Mouse (Mus musculus) megakaryocyte, embryonic 14.5 days (primary cell): ENCODE results near the gene Ifnz.
"Not testable (repeated sequence)": the region's sequence is repeated elsewhere in the genome, so short reads cannot be mapped to it uniquely, and the experiment has no call there.

Source experiments
- FLI1 ChIP-seq: IDR thresholded peaks from 2 replicates; pipeline ENCODE4 v1.6.1; 2012; ENCODE audit warnings: low read length, inconsistent platforms, mixed read lengths
- GATA1 ChIP-seq: IDR thresholded peaks from 3 replicates; pipeline ENCODE4 v1.6.1; 2012; ENCODE audit warnings: mixed read lengths, low read length, inconsistent platforms, borderline replicate concordance

DNA sequence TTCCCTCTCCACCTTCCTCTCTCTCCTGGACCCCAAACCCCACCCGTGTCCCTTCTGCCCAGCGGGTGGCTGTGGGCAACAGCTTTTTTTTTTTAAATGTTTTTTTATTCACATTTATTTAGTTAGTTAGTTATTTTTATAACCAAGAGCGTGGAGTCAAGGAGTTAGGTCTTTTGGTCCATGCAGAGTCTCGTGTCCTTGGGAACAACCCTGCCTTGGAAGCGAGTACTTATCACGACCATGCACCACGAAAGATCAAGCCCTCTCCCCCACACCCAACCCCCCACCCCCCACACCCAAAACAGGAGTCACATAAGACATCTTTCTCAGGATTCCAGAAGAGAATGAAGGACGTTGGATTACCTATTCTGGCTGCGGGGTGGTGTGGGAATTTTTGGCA, 19.6 kb upstream of the Ifnz start:
- TF ChIP-seq GATA1, FLI1: not testable (repeated sequence)
